Mouse (Mus musculus) c-Kit-positive CD71-positive TER-119-positive erythroid progenitor cells, embryonic 14.5 days (primary cell): Measurements from ENCODE around the gene Grid1.

ENCODE experiments used
- DNase-seq: peaks from one replicate; pipeline ENCODE4 v3.0.0-alpha.2; 2013; ENCODE audit warnings: low spot score

The Grid1 gene

DNA sequence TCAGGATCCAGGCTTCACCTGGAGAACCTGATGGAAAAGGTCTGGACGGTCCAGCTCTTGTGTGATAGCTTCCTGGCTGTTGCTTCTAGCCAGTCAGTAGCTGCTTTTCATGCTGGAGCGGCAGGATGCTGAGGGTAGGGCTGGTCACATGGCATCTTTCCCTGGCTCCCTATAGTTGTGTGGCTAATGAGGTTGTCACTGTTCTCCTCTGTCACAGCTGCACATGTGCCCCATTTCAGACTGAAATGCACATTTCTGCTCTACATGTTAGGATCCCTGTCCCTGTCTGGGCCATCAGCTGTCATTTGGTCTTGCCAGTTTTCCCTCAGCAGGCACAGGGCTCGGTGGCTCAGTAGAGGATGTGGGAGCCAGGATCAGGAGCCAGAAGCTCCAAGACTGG lies 17.2 kb downstream of the Grid1 start:
- no peak for DNase-seq

DNA sequence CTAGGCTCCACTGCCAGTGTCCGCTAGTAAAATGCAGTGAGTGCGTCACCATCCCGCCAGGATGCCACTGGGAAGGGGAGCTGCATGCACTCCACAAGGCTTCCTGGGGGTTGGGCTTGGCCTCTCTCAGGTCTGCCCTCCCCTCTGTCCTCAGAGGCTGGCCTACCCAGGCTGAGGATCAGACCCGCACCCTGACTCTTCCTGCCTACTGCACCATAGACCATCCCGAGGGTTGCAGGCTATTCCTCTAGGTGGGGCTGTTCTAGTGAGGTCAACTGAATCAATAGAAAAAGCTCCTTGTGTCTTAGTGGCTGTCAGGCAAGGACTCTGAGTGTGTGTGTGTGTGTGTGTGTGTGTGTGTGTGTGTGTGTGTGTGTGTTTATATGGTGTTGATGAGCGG lies 19.1 kb downstream of the Grid1 start:
- no peak for DNase-seq

DNA sequence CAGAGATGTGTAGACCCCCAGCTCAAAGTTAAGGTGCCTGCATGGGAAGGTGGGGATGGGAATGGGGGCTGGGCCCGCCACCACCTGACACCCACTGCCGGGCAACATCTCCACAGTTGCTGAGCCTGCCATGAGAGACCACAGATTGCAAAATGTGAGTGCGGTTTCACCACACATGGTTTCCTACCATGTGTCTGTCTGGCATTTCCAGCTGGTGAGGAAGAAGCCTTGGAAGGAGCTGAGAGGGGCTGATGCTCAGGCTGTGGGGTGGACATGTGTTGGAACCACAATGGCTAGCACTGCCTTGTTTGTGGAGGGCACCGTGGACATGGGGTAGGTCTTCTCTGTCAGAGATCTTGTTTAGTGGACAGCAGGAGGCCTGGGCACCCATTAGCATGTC lies 20.0 kb downstream of the Grid1 start:
- no peak for DNase-seq

DNA sequence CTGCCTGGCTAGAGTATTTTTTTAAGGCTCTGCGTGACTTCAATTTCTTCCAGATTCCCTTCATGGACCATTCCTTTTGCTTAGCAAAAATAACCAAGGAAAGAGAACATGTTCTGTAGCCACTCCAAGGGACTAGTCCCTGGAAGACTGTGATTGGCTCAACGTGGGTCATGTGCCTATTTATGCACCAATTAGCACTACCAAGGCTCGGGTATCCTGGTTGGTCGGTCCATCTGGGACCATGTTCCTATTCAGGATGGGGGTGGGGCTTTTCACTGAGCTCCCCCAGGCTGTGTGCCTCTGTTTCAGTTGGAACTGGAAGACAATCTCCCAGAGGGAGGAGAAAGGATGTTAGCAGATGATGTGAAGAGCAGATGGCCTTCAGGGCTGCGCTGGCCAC lies 23.7 kb downstream of the Grid1 start:
- DNase-seq, result no peak

DNA sequence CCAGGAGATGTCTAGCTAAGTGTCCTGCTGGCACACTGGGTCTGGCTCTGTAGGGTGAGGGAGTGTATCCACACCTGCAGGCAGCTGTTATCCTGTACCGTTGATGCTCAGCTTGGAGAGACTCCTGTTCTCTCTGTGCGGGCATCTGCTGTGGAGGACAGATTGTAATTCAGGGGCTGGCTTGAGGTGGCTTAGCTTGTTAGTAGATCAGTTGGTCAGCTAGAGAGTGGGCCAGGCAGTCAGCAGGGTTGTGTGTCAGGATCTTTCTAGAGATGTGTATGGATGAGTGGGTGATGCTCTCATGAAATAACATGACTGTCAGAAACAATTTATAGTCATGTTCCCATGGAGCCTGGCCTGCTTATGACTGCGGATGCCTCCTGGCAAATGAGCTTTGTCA lies 24.3 kb downstream of the Grid1 start:
- DNase-seq, result no peak

DNA sequence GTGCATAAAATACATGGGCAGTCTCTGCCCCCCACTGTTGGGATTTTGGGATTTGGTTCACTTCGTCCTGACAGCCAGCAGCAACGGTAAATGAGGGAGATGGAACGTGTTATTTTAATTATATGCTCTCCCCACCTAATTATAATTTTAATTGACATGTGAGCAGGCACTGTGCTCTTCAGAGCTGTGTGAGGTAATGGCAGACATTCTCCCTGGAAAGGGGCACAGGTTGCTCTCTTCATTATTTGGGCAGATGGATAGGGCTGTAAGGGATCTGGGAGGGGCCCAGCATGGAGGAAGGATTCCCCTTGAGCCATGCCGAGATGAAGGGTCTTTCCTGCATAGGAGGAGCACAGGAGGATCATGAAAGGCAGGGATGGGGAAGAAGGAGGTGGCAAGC lies 26.9 kb downstream of the Grid1 start:
- no peak for DNase-seq

DNA sequence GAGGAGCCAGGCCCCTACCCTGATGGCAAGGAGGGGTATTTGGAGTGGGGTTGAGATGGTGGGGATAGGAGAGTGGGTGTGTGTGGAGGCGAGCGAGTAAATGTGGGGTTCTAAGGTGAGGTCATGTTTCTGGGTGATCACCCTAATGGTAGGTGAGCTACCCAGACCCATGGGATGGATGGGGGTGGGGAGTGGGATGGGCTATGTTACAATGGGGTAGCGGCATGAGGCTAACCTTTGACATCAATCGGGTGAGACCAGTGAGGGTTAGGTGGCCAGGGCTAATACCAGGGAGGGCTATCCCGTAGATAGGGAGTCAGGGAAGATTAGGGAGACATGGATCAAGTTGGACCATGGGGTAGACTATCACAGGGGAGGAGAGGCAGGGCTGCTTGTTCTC lies 27.7 kb downstream of the Grid1 start:
- DNase-seq, result no peak

DNA sequence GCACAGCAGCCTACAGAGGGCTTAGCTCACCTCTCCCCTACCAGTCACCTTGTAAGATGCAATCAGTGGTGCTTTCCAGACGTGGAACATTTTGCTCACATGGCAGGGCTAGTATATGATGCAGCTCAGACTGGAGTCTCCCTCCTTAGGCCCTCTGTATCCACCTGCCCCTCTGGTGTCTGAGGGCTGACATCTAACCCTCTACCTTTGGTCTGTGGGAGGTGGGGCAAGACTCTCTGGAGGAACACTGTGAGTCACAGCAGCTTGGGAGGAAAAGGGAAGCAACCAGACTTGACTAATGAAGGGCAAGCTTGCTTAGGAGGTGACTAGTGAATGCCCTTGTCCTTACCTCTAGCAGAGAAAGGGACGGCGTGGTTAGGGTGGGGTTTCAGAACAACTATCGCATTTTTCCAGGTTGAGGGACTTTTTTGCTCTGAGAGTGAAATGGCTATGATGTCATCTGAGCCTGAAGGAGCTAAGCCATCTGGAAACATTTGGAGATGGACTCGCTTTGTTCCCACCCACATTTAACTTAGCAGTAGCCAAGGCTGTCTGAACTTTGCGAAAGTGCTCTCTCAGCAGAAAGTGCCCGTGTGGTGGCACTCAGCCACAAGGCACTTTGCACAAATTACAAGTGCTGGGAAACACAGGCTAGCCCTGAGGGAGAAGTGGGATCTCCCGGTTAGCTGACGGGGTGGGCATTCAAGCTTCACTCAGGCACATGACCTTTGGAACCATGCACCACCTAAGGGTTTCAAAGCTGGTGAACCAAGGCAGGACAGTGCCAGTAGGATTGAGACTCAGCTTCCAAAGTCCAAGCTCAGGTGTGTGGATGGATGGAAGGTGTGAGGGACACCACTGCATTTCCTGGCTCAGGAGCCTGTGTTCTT lies 41.2 kb downstream of the Grid1 start:
- no peak for DNase-seq

DNA sequence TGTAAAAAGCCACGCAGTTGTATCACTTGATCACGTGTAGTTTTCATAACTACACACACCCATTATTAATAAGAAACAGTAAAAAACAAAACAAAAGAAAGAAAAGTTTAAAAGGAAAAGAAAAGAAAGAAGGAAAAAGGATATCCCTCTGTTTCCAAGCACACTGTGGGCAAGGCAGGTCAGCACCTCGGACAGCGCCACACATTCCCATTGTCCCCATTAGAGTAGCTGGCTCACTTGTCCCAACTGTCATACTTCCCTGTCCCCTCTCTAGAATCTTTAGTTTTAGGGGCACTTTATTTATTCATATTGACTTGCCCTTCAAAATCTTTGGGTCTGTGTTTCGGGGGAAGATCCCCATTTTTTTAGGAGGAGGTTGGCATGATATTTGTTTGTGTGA lies 47.4 kb downstream of the Grid1 start:
- peak; percentile 8 for DNase-seq

DNA sequence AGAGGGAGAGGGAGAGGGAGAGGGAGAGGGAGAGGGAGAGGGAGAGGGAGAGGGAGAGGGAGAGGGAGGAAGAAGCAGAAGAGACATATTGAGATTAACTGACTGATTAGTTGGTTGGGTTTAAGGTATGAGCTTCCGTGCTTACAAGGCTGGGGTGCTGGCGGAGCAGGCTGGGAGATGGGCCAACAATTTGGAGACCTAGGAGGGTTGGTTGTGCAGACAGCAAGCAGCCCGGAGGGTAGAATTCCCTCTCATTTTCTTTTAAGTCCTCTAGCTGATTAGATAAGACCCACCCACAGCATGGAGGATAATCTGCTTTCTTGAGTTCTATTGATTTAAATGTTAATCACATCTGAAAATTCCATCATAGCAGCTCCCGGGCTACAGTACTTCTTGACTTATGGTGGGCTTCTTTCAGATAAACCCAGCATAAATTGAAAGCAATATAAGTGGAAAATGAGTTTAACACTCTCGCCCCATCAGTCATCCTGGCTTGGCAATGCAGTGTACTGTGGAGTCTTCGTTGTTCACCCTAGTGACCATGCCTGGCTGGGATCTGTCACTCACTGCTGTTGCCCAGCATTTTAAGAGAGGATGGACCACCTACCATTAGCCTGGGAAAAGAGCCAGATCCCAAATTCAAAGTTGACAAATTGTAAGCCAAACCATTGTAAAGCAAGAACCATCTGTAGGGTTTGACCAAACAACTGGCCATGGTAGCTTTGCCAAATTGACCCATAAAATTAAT lies 48.8 kb downstream of the Grid1 start:
- no peak for DNase-seq

DNA sequence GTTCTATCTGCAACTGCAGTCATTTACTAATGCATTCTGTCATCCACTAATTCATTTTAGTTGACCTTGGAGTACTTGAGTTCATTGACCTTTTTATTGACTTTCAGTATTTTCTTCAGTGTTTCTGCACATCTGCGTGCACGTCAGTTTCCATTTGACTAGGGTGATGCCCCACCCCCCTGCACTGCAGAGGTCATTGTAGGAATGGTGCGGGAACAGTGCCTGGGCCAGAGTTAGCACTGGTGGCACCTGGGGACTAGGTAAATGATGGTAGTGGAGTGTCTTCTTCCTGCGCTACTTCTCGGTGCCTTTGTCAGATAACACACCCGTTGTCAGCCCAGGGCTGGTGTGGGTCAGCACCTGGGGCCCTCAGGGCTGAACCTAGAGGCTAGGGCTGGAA lies 60.1 kb downstream of the Grid1 start:
- no peak for DNase-seq

DNA sequence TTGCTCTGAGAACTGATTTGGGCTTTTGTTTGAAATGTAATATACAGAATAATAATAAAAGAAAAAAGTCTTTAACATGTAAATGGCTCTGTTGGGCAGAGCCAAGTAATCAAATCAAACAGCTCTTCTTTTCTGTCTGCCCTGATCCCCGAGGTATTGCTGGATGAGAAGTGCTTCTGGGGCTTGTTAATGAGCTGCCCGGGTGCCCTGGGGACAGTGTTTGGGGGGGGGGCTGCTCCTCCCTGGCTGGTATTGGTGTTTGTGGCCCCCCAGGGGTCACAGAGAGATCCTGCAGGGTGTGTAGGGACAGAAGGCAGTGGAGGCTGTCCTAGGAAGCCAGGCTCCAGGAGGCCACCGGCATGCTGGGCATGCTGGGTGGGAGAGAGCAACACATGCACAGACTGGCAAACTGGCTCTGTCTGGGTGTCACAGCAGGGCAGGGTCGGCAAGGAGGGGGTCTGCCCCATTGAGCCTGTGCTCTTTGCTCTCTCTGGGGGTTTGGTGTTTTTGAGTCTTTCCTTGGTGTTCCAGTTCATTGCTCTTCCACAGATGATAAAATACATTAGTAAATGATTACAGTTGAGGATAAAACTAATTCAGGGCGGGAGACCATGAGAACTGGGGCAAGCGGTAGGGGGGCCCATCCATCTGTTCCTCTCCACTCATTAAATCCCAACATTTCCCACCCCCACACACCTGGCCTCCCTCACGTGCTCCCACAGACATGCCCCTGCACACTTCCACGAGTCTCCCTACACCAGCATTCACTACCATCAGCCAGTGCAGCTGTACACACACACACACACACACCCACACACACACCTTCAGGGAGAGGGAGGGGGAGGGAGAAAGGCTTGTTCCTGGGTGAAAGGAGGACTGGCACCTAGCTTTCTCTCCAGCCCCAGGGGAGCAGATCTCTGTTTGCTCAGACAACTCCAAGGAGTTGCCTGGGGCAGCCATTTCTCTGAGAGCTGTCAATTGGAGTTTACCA lies 60.8 kb downstream of the Grid1 start:
- no peak for DNase-seq

DNA sequence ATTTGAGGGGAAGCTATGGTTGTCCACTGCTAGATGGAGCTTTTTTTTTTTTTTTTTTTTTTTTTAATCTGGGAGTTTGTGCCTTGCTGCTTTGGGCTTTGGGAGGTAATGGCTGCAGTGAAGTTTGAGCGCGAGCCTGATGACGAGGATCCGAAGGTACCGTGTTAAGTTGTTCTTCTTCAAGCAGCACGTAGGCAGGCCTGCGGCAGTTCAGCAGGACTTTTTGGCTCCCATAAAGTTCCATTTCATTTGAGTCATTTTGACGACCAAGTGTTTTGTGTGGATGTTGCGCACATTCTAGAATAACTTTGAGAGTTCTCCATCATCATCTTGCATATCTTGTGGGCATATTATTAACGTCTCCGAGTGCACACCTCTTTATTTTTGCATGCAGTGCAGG lies 64.3 kb downstream of the Grid1 start:
- DNase-seq, result no peak

DNA sequence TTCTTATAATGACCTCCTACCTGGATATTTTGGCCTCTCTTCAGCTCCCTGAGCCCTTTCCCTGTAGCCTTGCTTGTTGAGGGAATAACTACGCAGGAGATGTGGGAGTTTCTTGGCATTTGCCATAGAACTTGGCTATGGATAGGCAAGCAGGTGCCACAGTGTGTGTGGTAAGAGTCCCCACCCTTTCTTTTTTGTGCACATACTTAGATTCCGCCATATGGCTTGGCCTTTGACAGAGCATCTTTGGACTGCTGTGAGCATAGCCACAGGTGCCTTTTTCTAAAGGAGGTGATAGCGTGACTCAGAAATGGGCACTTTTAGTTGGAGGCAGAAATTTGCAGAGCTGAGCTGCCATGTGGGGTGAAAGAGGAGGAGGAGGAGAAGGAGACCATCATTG lies 64.7 kb downstream of the Grid1 start:
- DNase-seq, result no peak

DNA sequence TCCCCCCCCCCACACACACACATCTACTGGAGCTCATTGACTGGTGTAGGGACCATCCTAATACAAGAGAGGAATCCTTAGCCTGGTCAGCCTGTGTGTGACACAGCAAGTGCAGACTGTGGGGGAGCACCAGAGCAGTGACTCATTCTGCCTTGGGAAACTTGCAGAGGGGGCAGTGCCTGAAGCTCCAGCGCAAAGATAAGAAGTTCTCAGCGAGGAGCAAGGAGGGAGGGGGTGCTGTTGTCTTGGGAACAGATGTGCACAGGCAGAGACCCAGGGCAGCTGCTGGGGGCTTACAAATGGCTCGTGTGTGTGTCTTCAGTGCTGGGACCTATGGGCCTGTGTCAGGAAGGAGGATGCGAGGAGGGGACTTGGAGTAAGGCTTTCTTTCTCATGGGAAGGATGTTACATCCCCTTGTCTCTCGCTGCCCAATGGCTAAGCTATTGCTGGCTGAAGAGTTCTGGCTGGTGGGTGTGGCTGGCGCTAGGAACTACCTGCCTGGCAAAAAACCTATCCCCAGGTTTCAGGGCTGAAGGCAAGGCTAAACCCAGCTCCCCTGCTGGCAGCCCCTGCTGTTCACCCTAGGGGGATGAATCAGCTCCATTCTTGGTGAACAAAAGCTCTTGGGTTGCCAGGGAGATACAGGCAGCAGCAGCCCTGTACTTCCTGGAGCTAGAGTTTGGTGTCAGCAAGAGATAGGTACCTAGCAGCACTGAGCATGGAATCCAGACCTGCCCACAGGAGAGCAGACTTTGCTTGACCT lies 72.0 kb downstream of the Grid1 start:
- DNase-seq, result no peak

DNA sequence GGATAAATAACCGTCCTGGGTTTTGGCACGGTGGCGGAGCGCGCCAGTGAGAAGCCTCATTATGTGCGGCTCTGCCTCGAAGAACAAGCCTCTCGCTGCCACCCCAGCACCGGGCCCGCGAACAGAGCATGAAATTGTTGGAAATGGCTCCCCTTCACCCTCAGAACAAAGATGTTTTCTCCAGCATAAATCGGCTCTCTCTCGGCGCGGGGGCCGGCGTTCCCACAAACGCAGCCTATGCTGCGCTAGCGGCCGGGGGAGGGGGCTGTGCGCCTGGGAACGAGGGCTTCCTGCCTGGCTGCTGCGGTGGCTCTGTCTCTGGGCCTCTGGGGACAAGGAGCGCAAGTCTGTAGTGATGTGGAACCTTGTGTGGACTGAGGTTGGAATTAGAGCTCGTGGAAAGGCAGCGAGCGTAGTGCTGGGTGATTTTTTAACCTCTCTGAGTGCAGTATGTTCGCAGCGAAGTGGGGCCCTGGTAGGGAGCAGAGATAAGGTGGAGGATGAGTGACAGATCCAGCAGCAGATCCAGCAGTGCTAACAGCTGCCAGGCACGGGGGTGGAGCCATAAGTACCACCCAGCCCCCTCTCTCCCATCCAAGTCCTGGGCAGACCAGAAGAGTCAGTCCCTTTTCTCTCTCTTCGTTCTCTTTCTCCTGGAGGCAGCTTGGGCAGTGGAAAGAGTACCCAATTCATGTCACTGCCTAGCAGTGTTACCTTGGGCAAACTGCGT lies 76.5 kb downstream of the Grid1 start:
- DNase-seq, result no peak

DNA sequence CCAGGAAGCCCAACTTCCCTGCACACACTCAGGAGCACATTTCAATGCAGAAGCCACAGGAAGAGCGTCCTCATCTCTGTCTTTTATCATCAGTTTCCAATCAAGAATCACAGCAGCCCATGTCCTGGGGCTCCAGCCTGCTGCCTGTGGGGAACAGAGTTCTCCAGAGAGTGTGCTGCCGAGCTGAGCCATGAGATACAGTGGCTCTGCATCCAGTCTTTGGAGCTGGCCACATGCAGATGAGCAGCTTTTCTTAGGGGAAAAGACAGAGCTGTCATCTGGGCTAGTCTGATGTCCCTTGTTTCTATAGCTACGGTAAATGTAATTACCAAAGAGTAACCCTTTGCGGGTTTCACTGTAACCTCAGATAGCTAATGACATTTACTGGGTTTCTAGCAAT lies 83.9 kb downstream of the Grid1 start:
- DNase-seq, result no peak

DNA sequence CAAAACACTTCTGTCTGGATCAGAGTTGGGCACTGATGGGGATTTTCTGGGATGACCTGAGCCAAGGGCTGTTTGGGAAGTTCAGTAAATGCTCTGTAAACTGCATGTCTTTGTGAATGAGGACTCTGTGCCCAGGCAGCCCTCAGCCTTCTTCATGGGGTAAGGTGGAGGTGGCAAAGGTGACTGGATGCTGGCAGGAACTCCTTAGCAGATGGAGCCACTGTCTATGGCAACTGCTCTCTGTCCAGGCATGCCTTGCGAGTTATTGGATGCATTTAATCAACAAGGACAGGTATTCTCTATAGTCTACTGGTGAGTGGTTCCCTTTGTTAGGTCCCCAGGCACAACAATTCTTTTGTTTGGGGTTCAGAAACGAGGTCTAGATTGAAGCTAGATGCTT lies 85.8 kb downstream of the Grid1 start:
- DNase-seq, result no peak

DNA sequence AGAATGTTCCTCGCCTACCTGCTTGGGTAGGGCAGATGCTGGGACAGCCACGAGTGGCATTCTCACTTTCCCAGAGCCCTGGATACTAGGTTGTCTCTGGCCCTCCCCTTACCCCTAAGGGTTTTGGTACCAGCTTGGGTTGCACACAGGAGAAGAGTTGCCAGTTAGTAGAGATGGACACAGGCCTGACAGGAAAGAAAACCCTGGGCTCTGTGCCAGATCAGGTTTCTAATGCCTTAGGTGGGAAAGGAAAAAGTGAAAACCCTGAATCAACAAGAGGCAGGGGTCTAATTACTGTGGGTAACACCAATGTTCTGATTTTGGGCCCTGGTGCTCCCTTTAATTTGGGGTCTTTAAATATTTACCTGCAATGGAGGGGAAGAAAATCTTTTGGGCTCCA lies 88.5 kb downstream of the Grid1 start:
- DNase-seq, result no peak

DNA sequence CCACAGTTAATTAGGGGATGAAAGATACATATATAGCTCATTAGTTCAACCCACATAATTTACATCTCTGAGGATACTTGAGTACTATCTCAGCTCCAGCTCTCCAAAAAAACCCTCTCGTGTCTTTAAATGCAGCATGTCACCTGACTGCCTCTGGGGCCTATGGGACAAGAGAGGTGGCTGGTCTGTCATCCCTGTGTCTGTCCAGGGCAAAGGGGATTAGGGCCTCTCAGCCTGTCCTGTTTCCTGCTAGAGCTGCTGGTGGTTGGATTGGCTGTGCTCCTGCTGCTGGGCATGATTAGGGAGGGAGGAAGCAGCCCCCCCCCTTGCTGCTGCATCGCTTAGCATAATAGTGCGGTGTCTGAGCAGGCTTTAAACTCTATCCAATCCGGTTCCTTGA lies 88.9 kb downstream of the Grid1 start:
- no peak for DNase-seq

DNA sequence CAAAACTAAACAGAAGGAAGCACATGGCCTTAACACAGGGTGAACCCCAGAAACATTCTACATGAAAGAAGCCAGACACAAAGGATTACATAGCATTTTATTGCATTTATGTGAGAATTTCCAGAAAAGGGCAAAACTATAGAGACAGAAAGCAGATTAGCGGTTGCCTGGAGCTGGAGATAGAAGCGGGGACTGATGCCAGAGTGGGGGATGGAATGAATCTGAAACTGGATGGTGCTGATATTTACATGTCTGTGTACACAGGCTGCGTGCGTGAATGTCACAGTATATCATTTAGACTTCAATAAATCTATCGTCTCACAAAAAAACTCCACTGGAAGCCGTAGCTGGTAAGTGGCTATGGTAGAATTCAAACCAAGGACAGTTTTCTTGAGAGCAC lies 96.4 kb downstream of the Grid1 start:
- DNase-seq, result no peak
